Mouse (Mus musculus) yolk sac, embryonic 10.5 days (tissue): Measurements from ENCODE around the gene Gm7247.
"Not testable (repeated sequence)": the region's sequence is repeated elsewhere in the genome, so short reads cannot be mapped to it uniquely, and the experiment has no call there.

Experiments used
- DNase-seq: peaks from one replicate; pipeline ENCODE4 v3.0.0-alpha.2; 2017; ENCODE audit warnings: low spot score

Gene Gm7247

GRCm38 (mm10) chr14:51496955-51497354 is 135.4 kb downstream of the Gm7247 start:
- DNase-seq = no peak

- DNase-seq = no peak
Measured at GRCm38 (mm10) chr14:51497958-51498357, 136.4 kb downstream of the Gm7247 start.

- DNase-seq = no peak
Measured at GRCm38 (mm10) chr14:51499707-51500275, 138.2 kb downstream of the Gm7247 start.

GRCm38 (mm10) chr14:51500461-51500860 is 138.9 kb downstream of the Gm7247 start:
- DNase-seq = no peak

GRCm38 (mm10) chr14:51507416-51507815 is 145.9 kb downstream of the Gm7247 start:
- no peak for DNase-seq

GRCm38 (mm10) chr14:51552490-51552889 is 190.9 kb downstream of the Gm7247 start, which contains the start of gene Gm5622:
Gene Gm5622, plus strand, starts transcription at chr14:51552790.
- no peak for DNase-seq

- not testable (repeated sequence) for DNase-seq
Measured at GRCm38 (mm10) chr14:51573963-51574362, 212.4 kb downstream of the Gm7247 start, which contains the start of gene Gm17175. Gene Gm17175, minus strand, starts transcription at chr14:51574063.

GRCm38 (mm10) chr14:51592039-51592438 is 230.5 kb downstream of the Gm7247 start, which contains the start of gene Gm17174:
Gene Gm17174, minus strand, starts transcription at chr14:51592139.
- not testable (repeated sequence) for DNase-seq

- DNase-seq = no peak
Measured at GRCm38 (mm10) chr14:51611210-51611609, 249.7 kb downstream of the Gm7247 start, which contains the start of gene Gm17078. Gene Gm17078, minus strand, starts transcription at chr14:51611310.
